Mouse (Mus musculus) inflammation-experienced regulatory T-cells, adult 16 weeks (primary cell): ENCODE results near the gene Vmn1r185. TPM values are rescaled to one million over a fixed set of nuclear protein-coding genes. Genes with fewer than 3 reads are reported as not detected.

ENCODE experiments used
- polyA plus RNA-seq: library from polyadenylated mRNA; unstranded; fragments of 100-300 nt; shearing (Covaris generic); gene quantifications from one replicate; pipeline ENCODE4 v1.2.1, GENCODE M21; 2017

The Vmn1r185 gene
- polyA plus RNA-seq, result not detected

DNA sequence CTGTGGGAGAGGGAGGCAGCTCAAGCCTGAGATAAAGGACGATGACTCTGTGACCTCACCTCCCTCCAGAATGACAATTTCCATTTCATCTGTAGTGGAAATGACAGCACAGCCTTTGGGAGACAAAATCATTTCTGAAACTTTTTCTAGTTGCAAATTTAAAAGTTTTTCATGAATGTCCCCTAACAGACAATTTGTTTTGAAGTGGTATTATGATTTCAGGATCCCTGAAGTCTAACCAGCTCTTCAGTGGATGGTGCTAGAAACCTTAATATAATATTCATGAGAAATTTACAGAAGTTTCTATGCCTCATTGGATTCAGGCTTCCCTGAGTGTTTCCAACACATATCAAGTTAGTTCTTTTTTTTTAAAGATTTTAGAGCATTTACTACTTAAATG is at the start of gene Vmn1r185:
TSS of gene Vmn1r185 (minus strand) at position 101 of the 400 bp plus-strand sequence.

Other genes starting within 250 kb of the Vmn1r185 start
- not detected for gene Nlrp9c, start 214.8 kb downstream of the Vmn1r185 start, polyA plus RNA-seq
- gene Nlrp4a, start 183.4 kb downstream of the Vmn1r185 start, polyA plus RNA-seq, result not detected
- not detected for gene Nlrp9a, start 83.4 kb downstream of the Vmn1r185 start, polyA plus RNA-seq
- gene Cyp2b23, start 68.0 kb upstream of the Vmn1r185 start, polyA plus RNA-seq, result 0.13 TPM
- not detected for gene Cyp2b19, start 138.7 kb upstream of the Vmn1r185 start, polyA plus RNA-seq
- gene Cyp2g1, start 190.4 kb upstream of the Vmn1r185 start, polyA plus RNA-seq, result not detected
- gene Cyp2a5, start 216.8 kb upstream of the Vmn1r185 start, polyA plus RNA-seq, result not detected